Mouse (Mus musculus): Measurements from ENCODE around the gene Abca16.

- no peak for TF ChIP-seq CTCF (IDR thresholded peaks at IDR 0.05; ENCODE audit: low read depth, low read length)
- TF ChIP-seq POLR2A (IDR thresholded peaks at IDR 0.05; ENCODE audit: extremely low read depth, insufficient read depth, low read length): no peak
These were observed 167.1 kb downstream of the Abca16 start for GRCm38 (mm10) chr7:120576520-120576919.
